Mouse (Mus musculus): Measurements from ENCODE around the gene Ing4. TPM values are rescaled to one million over a fixed set of nuclear protein-coding genes. Genes with fewer than 3 reads are reported as not detected.

Ing4 gene
- polyA plus RNA-seq (2014; fragmentation: Illumina TruSeq; extraction: RNeasy Lipid Tissue Mini Kit (QIAGEN cat#74804); ENCODE audit: low read depth, low replicate concordance): 3.7 TPM

GRCm38 (mm10) chr6:125039533-125040153 is at the start of gene Ing4:
TSS of gene Ing4 (plus strand) at chr6:125039760.

GRCm38 (mm10) chr6:124996551-124997501 is 42.7 kb upstream of the Ing4 start, which contains the start of gene Pianp:
TSS of gene Pianp (plus strand) at chr6:124996694.

GRCm38 (mm10) chr6:125009129-125009180 is 30.6 kb upstream of the Ing4 start, which contains the start of gene Zfp384:
TSS of gene Zfp384 (plus strand) at chr6:125009145.

DNA sequence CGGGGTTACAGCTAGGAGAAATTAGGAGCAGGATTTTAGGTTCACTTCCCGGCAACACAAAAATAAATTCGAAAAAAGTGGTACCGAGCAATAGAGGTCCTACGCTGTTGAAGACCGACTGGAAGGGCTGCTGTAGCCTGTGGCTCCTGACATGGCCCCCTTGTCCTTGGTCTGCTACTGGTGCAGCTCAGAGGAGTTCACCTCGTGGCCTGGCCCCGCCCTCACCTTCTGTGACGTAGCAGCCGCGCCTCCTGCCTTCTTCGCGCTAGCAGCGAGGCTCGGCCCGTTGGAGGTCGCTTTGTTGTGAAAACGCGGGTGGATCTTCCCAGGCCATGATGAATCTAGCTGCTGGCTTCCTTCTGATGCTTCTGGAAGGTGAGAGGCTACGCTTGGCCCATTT is 10.1 kb downstream of the Ing4 start, which contains the start of gene Acrbp:
Acrbp (plus strand) TSS at position 12 of the 400 bp plus-strand sequence.

DNA sequence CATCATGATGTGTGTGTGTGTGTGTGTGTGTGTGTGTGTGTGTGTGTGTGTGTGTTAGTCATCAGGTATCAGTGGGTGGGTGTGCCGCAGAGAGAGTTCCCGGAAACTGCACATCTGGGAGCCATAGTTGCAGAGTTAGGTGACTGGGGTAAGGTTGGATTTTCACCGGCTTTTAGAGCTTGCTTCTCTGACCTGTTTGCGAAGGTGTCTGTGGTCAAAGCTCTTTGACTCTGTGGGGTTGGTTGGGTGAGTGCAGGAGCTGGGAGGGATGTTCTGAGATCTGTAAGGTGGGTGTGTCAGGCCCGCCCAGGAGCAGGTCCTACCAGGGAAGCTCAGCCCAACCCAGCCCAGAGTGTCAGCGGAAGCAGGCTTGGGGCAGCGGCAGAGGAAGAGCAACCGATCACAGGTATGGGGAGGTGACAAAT is 28.0 kb downstream of the Ing4 start, which contains the start of gene Lpar5:
Lpar5 (plus strand) TSS at position 350 of the 425 bp plus-strand sequence.

DNA sequence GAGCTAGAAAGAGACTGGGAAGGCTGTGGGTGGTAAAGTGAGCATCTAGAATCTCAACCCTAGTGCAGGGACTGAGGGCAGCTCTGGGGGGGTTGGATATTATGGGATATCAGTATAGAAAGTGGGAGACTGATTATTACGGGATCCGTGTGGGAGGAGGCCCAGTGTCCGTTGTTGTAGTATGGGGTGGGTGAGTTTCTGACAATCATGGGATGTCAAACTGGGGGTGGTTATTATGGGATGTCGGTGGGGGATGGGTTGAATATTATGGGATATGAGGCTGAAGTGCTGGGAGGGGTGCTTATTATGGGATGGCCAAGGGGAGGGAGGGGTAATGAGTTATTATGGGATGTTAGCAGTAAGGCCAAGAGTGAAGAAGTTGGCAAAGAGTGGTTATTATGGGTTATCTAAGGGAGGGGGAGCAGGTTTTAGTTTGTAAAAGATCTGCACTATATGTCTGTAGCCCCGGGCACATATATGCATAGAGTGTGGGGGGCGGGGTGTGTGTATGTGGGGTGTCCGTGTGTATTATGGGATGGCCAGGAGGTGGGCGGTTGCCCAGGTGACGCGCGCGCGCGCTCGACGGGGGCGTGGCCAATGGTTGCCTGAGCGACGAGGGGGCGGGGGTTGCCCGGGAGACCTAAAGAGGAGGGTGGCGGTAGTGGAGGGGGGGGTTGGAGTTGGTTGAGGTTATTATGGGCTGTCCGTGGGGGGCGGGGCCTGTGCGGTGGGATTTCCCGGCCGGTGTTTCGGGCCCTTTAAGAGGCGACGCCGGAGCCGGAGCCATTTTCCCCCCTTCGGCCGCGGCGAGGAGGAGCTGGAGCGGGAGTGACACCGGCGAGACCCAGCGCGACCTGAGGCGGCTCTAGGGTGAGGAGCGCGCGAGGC is 56.1 kb downstream of the Ing4 start, which contains the start of gene Chd4:
Chd4 (plus strand) TSS at position 591 of the 888 bp plus-strand sequence.

Other genes with a start within 250 kb of the Ing4 start
- gene Spsb2, start 231.1 kb upstream of the Ing4 start, polyA plus RNA-seq (2014; fragmentation: Illumina TruSeq; extraction: RNeasy Lipid Tissue Mini Kit (QIAGEN cat#74804); ENCODE audit: low read depth, low replicate concordance): 0.45 TPM
- 41.8 TPM for gene Tpi1, start 225.5 kb upstream of the Ing4 start, polyA plus RNA-seq (2014; fragmentation: Illumina TruSeq; extraction: RNeasy Lipid Tissue Mini Kit (QIAGEN cat#74804); ENCODE audit: low read depth, low replicate concordance)
- gene Usp5, start 210.3 kb upstream of the Ing4 start, polyA plus RNA-seq (2014; fragmentation: Illumina TruSeq; extraction: RNeasy Lipid Tissue Mini Kit (QIAGEN cat#74804); ENCODE audit: low read depth, low replicate concordance): 18.4 TPM
- gene Cdca3, start 210.2 kb upstream of the Ing4 start, polyA plus RNA-seq (2014; fragmentation: Illumina TruSeq; extraction: RNeasy Lipid Tissue Mini Kit (QIAGEN cat#74804); ENCODE audit: low read depth, low replicate concordance): 62.1 TPM
- not detected for gene Gnb3, start 199.5 kb upstream of the Ing4 start, polyA plus RNA-seq (2014; fragmentation: Illumina TruSeq; extraction: RNeasy Lipid Tissue Mini Kit (QIAGEN cat#74804); ENCODE audit: low read depth, low replicate concordance)
- gene P3h3, start 182.0 kb upstream of the Ing4 start, polyA plus RNA-seq (2014; fragmentation: Illumina TruSeq; extraction: RNeasy Lipid Tissue Mini Kit (QIAGEN cat#74804); ENCODE audit: low read depth, low replicate concordance): not detected
- 0.39 TPM for gene Gpr162, start 175.8 kb upstream of the Ing4 start, polyA plus RNA-seq (2014; fragmentation: Illumina TruSeq; extraction: RNeasy Lipid Tissue Mini Kit (QIAGEN cat#74804); ENCODE audit: low read depth, low replicate concordance)
- 0.28 TPM for gene Cd4, start 151.5 kb upstream of the Ing4 start, polyA plus RNA-seq (2014; fragmentation: Illumina TruSeq; extraction: RNeasy Lipid Tissue Mini Kit (QIAGEN cat#74804); ENCODE audit: low read depth, low replicate concordance)
- not detected for gene Lag3, start 128.1 kb upstream of the Ing4 start, polyA plus RNA-seq (2014; fragmentation: Illumina TruSeq; extraction: RNeasy Lipid Tissue Mini Kit (QIAGEN cat#74804); ENCODE audit: low read depth, low replicate concordance)
- 19.0 TPM for gene Ptms, start 119.7 kb upstream of the Ing4 start, polyA plus RNA-seq (2014; fragmentation: Illumina TruSeq; extraction: RNeasy Lipid Tissue Mini Kit (QIAGEN cat#74804); ENCODE audit: low read depth, low replicate concordance)
- 2.7 TPM for gene Mlf2, start 108.4 kb upstream of the Ing4 start, polyA plus RNA-seq (2014; fragmentation: Illumina TruSeq; extraction: RNeasy Lipid Tissue Mini Kit (QIAGEN cat#74804); ENCODE audit: low read depth, low replicate concordance)
- 36.9 TPM for gene Cops7a, start 74.2 kb upstream of the Ing4 start, polyA plus RNA-seq (2014; fragmentation: Illumina TruSeq; extraction: RNeasy Lipid Tissue Mini Kit (QIAGEN cat#74804); ENCODE audit: low read depth, low replicate concordance)
- not detected for gene Pianp, start 43.1 kb upstream of the Ing4 start, polyA plus RNA-seq (2014; fragmentation: Illumina TruSeq; extraction: RNeasy Lipid Tissue Mini Kit (QIAGEN cat#74804); ENCODE audit: low read depth, low replicate concordance)
- 25.2 TPM for gene Zfp384, start 30.6 kb upstream of the Ing4 start, polyA plus RNA-seq (2014; fragmentation: Illumina TruSeq; extraction: RNeasy Lipid Tissue Mini Kit (QIAGEN cat#74804); ENCODE audit: low read depth, low replicate concordance)
- gene Acrbp, start 9.9 kb downstream of the Ing4 start, polyA plus RNA-seq (2014; fragmentation: Illumina TruSeq; extraction: RNeasy Lipid Tissue Mini Kit (QIAGEN cat#74804); ENCODE audit: low read depth, low replicate concordance): 113 TPM
- not detected for gene Lpar5, start 28.2 kb downstream of the Ing4 start, polyA plus RNA-seq (2014; fragmentation: Illumina TruSeq; extraction: RNeasy Lipid Tissue Mini Kit (QIAGEN cat#74804); ENCODE audit: low read depth, low replicate concordance)
- 85.2 TPM for gene Chd4, start 56.2 kb downstream of the Ing4 start, polyA plus RNA-seq (2014; fragmentation: Illumina TruSeq; extraction: RNeasy Lipid Tissue Mini Kit (QIAGEN cat#74804); ENCODE audit: low read depth, low replicate concordance)
- 3.4 TPM for gene Nop2, start 92.1 kb downstream of the Ing4 start, polyA plus RNA-seq (2014; fragmentation: Illumina TruSeq; extraction: RNeasy Lipid Tissue Mini Kit (QIAGEN cat#74804); ENCODE audit: low read depth, low replicate concordance)
- 9.8 TPM for gene Iffo1, start 105.5 kb downstream of the Ing4 start, polyA plus RNA-seq (2014; fragmentation: Illumina TruSeq; extraction: RNeasy Lipid Tissue Mini Kit (QIAGEN cat#74804); ENCODE audit: low read depth, low replicate concordance)
- gene Gapdh, start 126.7 kb downstream of the Ing4 start, polyA plus RNA-seq (2014; fragmentation: Illumina TruSeq; extraction: RNeasy Lipid Tissue Mini Kit (QIAGEN cat#74804); ENCODE audit: low read depth, low replicate concordance): 17.5 TPM
- 20.1 TPM for gene Ncapd2, start 151.9 kb downstream of the Ing4 start, polyA plus RNA-seq (2014; fragmentation: Illumina TruSeq; extraction: RNeasy Lipid Tissue Mini Kit (QIAGEN cat#74804); ENCODE audit: low read depth, low replicate concordance)
- gene Mrpl51, start 152.0 kb downstream of the Ing4 start, polyA plus RNA-seq (2014; fragmentation: Illumina TruSeq; extraction: RNeasy Lipid Tissue Mini Kit (QIAGEN cat#74804); ENCODE audit: low read depth, low replicate concordance): 192 TPM
- 5.9 TPM for gene Vamp1, start 175.8 kb downstream of the Ing4 start, polyA plus RNA-seq (2014; fragmentation: Illumina TruSeq; extraction: RNeasy Lipid Tissue Mini Kit (QIAGEN cat#74804); ENCODE audit: low read depth, low replicate concordance)
- gene Tapbpl, start 192.1 kb downstream of the Ing4 start, polyA plus RNA-seq (2014; fragmentation: Illumina TruSeq; extraction: RNeasy Lipid Tissue Mini Kit (QIAGEN cat#74804); ENCODE audit: low read depth, low replicate concordance): 0.94 TPM
- not detected for gene Cd27, start 197.2 kb downstream of the Ing4 start, polyA plus RNA-seq (2014; fragmentation: Illumina TruSeq; extraction: RNeasy Lipid Tissue Mini Kit (QIAGEN cat#74804); ENCODE audit: low read depth, low replicate concordance)
- gene Tuba3a, start 246.3 kb downstream of the Ing4 start, polyA plus RNA-seq (2014; fragmentation: Illumina TruSeq; extraction: RNeasy Lipid Tissue Mini Kit (QIAGEN cat#74804); ENCODE audit: low read depth, low replicate concordance): 31.4 TPM

Measured in testis, adult 10 weeks (tissue).